Mouse (Mus musculus): ENCODE measurements at regions not wholly inside any gene's neighbourhood (a gene's known extent, or its start where the extent isn't known, plus 50 kb on each side); places are given as distances from the start of the nearest gene placed in this dataset.

GRCm38 (mm10) chr14:66431630-66432029, 422.6 kb upstream of the Gulo start:
- Histone ChIP-seq H3K36me3 (no peaks in the 10 kb centered on the region), H3K27me3 (no peaks in the 10 kb centered on the region), H3K27ac (no peak overlapping the region), H3K4me1 (no peaks in the 10 kb centered on the region), H3K4me3 (no peak overlapping the region), H3K9me3 (no peaks in the 10 kb centered on the region), H3K9ac (no peak overlapping the region), H3K4me2 (replicated peaks) (no peak overlapping the region)
- no peak for ATAC-seq (ENCODE audit: low FRiP score, low read depth)
- 83% methylated on average over 5 of the region's 5 CpGs for WGBS

GRCm38 (mm10) chr14:66424141-66424540, 415.1 kb upstream of the Gulo start:
- Histone ChIP-seq H3K27me3 (no peaks in the 10 kb centered on the region), H3K4me1 (no peaks in the 10 kb centered on the region), H3K36me3 (no peaks in the 10 kb centered on the region), H3K9me3 (no peaks in the 10 kb centered on the region), H3K9ac (no peak overlapping the region), H3K4me2 (replicated peaks) (no peak overlapping the region), H3K4me3 (no peak overlapping the region), H3K27ac (no peak overlapping the region)
- WGBS, result 29% methylated on average over 5 of the region's 5 CpGs
- ATAC-seq (ENCODE audit: low FRiP score, low read depth), result no peak
